Mouse (Mus musculus) hindbrain, postnatal 0 days (tissue): Measurements from ENCODE around the gene Unc13c. TPM values are rescaled to one million over a fixed set of nuclear protein-coding genes. Genes with fewer than 3 reads are reported as not detected.

Source experiments
- ATAC-seq: fragments of 200-750 bp; cut with Nextera tagmentation; 2 replicates; pipeline ENCODE4 v1.8.0; 2017; ENCODE audit warnings: mild to moderate bottlenecking, moderate TSS enrichment, moderate library complexity
- DNase-seq: peaks from one replicate; pipeline ENCODE4 v3.0.0-alpha.2; 2015; ENCODE audit warnings: low spot score
- H3K27ac ChIP-seq: fragments of 300-500 bp; sonication (generic); 2 replicates; pipeline ENCODE4 v1.5.1; 2014; ENCODE audit warnings: mild to moderate bottlenecking
- H3K27me3 ChIP-seq: fragments of 300-500 bp; sonication (generic); 2 replicates; pipeline ENCODE4 v1.6.1; 2014; ENCODE audit warnings: low read length, mixed read lengths; ENCODE audit not compliant: insufficient read depth
- H3K36me3 ChIP-seq: fragments of 300-500 bp; sonication (generic); 2 replicates; pipeline ENCODE4 v1.6.1; 2014; ENCODE audit warnings: low read length, mixed read lengths; ENCODE audit not compliant: insufficient read depth
- H3K4me1 ChIP-seq: fragments of 300-500 bp; sonication (generic); 2 replicates; pipeline ENCODE4 v1.6.1; 2014; ENCODE audit warnings: antibody characterized with exemption, low read length, mixed read lengths; ENCODE audit not compliant: insufficient read depth
- H3K4me2 ChIP-seq: fragments of 300-500 bp; sonication (generic); 2 replicates; pipeline ENCODE4 v1.6.1; 2014; ENCODE audit warnings: low read depth, mild to moderate bottlenecking, low read length, moderate library complexity, mixed read lengths
- H3K4me3 ChIP-seq: fragments of 300-500 bp; sonication (generic); 2 replicates; pipeline ENCODE4 v1.5.1; 2014; ENCODE audit warnings: low read length
- H3K9ac ChIP-seq: fragments of 300-500 bp; sonication (generic); replicated peaks from 2 replicates; pipeline ENCODE4 v1.6.1; 2014; ENCODE audit warnings: mild to moderate bottlenecking, low read length, moderate library complexity, mixed read lengths
- H3K9me3 ChIP-seq: fragments of 300-500 bp; sonication (generic); 2 replicates; pipeline ENCODE4 v1.6.1; 2016; ENCODE audit warnings: low read length, mixed read lengths
- CTCF ChIP-seq: IDR thresholded peaks from 2 replicates; pipeline ENCODE4 v1.5.1; 2016; ENCODE audit warnings: antibody characterized with exemption, control low read depth, low read depth
- WGBS: fragments of 180-500 bp; shearing (Covaris S2); extraction: QIAGEN DNeasy Blood & Tissue Kit; methylation state at CpG from one replicate; pipeline ENCODE4 v1.1.7; 2014; 5-methylcytosine and 5-hydroxymethylcytosine counted together
- polyA plus RNA-seq: library from polyadenylated mRNA; unstranded; fragments of >200 nt; fragmentation: Nextera tagmentation; extraction: Ambion mirVana; gene quantifications from 2 replicates; pipeline ENCODE4 v1.2.1, GENCODE M21; 2015
- total RNA-seq: library from RNA; depleted of rRNA; stranded (reverse); fragments of >200 nt; gene quantifications from 2 replicates; pipeline ENCODE4 v1.2.3, GENCODE M21; 2014

Gene Unc13c
- total and polyA plus RNA-seq, 2 experiments from 2014 or later: 7.1 to 16.3 TPM

DNA sequence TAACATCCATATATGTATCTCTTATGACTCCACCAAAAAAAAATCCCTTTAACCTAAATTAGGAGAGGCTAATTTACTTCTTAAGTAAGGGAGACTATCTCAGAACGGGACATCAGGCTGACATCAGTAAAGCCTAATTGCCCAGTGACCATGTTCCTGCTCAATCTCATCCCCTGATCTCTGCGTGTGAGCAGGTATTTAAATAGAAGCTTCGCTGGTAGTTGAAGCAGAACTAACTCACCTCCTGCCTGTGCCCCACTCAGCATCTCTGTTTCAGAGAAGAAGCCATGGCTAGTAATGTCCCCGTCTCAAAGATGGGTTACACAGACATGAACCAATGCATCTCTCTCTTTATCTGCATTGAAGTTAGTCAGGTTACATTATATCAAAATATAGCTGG, 255.3 kb downstream of the Unc13c start:
- no peak for DNase-seq
- H3K4me1 ChIP-seq: no peaks in the 10 kb centered on the region
- no peaks in the 10 kb centered on the region for H3K36me3 ChIP-seq
- ATAC-seq: no peak
- WGBS: 59% methylated on average over 4 of the region's 4 CpGs
- no peak overlapping the region for H3K9ac ChIP-seq
- no peak overlapping the region for H3K4me3 ChIP-seq
- TF ChIP-seq CTCF: no peak
- H3K9me3 ChIP-seq: no peaks in the 10 kb centered on the region
- H3K4me2 ChIP-seq: no peak overlapping the region
- no peak overlapping the region for H3K27ac ChIP-seq
- H3K27me3 ChIP-seq: no peaks in the 10 kb centered on the region

DNA sequence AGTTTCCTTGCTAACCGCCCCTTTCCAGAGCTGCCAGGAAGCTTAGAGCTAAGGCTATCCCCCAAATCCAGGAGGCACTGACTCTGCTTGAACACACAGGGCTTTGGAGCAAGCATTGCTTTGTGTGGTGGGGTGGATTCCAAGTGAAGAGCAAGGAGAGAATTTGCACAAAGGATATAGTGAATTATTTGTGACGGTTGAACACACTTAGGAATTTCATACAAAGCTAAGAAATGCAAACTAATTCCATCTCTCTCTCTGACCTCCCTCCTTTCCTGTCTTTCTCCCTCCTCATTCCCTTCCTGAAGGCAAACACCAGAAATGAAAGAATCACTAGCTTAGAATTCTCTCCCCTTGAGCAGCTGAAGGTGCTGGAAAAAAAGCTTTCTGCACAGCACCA, 271.7 kb downstream of the Unc13c start:
- H3K9me3 ChIP-seq: no peaks in the 10 kb centered on the region
- no peaks in the 10 kb centered on the region for H3K27me3 ChIP-seq
- no peak overlapping the region for H3K9ac ChIP-seq
- no peak for ATAC-seq
- DNase-seq: no peak
- H3K27ac ChIP-seq: no peak overlapping the region
- H3K4me1 ChIP-seq: no peaks in the 10 kb centered on the region
- WGBS: 44% methylated on average over 2 of the region's 2 CpGs
- no peak for TF ChIP-seq CTCF
- no peaks in the 10 kb centered on the region for H3K36me3 ChIP-seq
- no peak overlapping the region for H3K4me2 ChIP-seq
- H3K4me3 ChIP-seq: no peak overlapping the region

DNA sequence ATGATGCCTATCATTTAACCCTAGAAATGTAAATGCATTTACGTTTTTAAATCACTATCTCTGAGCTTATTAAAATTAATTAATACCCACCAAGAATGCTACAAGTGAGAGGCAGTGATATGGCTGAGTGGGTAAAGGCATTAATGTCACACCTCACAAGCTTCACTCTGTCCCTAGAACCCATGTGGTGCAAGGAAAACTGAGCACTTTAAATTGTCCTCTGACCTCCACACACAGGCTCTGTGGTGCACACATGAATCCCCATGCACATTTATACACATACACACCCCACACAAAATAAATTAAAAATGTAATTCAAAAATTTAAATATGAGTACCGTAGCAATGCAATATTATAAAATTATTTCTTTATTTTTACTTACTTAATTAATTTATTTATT, 287.2 kb downstream of the Unc13c start:
- Histone ChIP-seq H3K9me3 (no peaks in the 10 kb centered on the region), H3K27ac (no peak overlapping the region), H3K4me3 (no peak overlapping the region), H3K36me3 (no peaks in the 10 kb centered on the region), H3K27me3 (no peaks in the 10 kb centered on the region), H3K4me2 (no peak overlapping the region), H3K4me1 (no peaks in the 10 kb centered on the region), H3K9ac (no peak overlapping the region)
- no peak for ATAC-seq
- 79% methylated on average over 2 of the region's 2 CpGs for WGBS
- no peak for TF ChIP-seq CTCF
- DNase-seq: no peak

DNA sequence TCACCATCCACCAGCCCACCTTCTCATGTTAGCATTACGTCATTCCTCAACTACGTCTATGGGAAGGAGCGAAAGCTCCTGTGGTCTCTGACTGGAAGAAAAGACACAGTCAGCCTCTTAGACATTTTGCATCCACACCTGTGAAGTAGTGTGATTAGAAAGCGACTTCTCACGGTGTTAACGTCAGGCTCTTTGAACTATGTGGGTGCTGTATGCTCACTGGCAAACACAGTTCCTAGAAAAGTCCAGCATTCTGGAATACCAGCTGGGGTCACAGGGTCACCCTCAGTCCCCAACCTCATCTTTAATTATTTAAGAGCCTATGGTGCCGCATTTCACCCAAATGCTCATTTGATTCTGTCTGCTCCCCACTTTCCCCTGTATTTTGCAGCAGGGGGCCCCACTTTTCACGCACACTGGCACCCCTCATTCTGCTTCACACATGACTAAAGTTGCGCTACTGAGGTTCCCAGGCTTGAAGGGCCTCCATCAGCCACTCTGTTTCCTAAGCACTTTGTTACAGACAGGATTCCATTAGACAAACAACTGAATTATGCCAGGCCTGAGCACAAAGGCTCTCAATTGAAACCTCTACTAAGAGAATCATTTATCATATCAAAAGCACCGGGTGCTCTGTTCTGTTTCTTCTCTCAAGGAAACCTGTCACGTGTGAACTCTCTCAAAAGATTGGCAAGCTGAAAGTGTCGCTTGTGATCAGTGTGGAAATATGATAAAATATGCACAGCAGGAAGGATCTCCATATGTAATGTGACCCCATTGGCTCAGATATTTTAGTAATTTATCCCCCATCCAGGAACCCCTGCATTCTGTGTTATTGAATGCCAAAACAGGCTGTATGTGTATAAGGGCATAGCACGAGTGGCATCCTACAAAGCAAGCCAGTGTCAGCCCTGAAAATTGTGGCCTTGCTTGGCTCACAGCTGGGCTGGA, 287.9 kb downstream of the Unc13c start:
- no peak for ATAC-seq

DNA sequence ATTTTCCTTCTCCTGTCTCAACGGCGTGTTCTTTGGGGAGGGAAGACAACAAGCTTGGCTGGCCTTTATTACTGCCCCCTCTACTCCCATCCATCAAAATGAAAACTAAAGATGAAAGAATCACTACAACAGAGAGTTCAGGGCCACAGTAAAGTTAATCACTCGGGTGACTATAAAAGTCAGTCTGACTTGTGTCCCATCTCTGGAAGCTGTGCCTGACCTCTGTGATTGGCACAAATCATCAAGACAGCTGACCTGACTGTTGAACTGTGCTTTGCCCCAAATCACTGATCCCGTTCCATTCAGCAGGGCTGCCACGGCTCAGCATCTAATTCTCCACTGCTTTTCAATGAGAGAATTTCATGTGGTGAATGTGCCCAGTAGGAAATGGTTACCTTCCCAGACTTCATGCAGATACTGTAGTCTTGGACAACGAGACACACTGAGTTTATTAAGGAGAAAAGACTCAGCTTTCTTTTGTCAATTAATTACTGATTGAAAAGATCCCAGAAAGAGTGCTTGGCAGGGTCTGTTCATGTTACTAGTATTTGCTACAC, 297.0 kb downstream of the Unc13c start:
- Histone ChIP-seq H3K27me3 (no peaks in the 10 kb centered on the region), H3K27ac (no peak overlapping the region), H3K36me3 (no peaks in the 10 kb centered on the region), H3K9me3 (no peaks in the 10 kb centered on the region), H3K4me2 (no peak overlapping the region), H3K4me1 (no peaks in the 10 kb centered on the region), H3K9ac (no peak overlapping the region), H3K4me3 (no peak overlapping the region)
- WGBS: 48% methylated on average over 6 of the region's 6 CpGs
- ATAC-seq (no peak), DNase-seq (no peak)
- no peak for TF ChIP-seq CTCF

More for the DNA sequence above, 287.9 kb downstream of the Unc13c start:
- Histone ChIP-seq H3K4me3 (no peak overlapping the region), H3K4me2 (no peak overlapping the region), H3K27me3 (no peaks in the 10 kb centered on the region), H3K9ac (no peak overlapping the region), H3K27ac (no peak overlapping the region), H3K4me1 (no peaks in the 10 kb centered on the region), H3K36me3 (no peaks in the 10 kb centered on the region), H3K9me3 (no peaks in the 10 kb centered on the region)
- TF ChIP-seq CTCF: no peak
- WGBS: 53% methylated on average over 13 of the region's 13 CpGs
- DNase-seq: no peak

DNA sequence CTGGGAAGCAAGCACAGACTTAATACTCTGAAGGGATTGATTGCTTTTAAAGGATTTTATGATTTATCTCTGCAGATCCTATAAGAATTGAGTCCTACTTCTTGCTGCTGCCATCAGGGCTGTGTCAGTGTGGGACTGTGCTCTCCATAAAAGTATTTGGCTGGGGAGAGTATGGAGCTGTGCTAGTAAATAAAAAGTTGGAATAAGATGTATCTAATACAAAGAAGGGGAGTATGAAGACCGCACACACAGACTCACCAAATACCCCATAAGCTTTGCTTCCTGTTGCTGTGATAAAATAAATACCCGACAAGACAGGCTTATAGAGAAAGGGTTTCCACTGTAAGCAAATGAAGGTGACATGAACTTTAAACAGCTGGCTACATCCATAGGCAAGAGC, 298.7 kb downstream of the Unc13c start:
- ATAC-seq (no peak), DNase-seq (no peak)
- no peak overlapping the region for H3K9ac ChIP-seq
- no peak for TF ChIP-seq CTCF
- no peak overlapping the region for H3K4me2 ChIP-seq
- no peaks in the 10 kb centered on the region for H3K9me3 ChIP-seq
- no peaks in the 10 kb centered on the region for H3K4me1 ChIP-seq
- H3K4me3 ChIP-seq: no peak overlapping the region
- no peak overlapping the region for H3K27ac ChIP-seq
- no peaks in the 10 kb centered on the region for H3K36me3 ChIP-seq
- H3K27me3 ChIP-seq: no peaks in the 10 kb centered on the region
- 83% methylated on average over 2 of the region's 2 CpGs for WGBS

DNA sequence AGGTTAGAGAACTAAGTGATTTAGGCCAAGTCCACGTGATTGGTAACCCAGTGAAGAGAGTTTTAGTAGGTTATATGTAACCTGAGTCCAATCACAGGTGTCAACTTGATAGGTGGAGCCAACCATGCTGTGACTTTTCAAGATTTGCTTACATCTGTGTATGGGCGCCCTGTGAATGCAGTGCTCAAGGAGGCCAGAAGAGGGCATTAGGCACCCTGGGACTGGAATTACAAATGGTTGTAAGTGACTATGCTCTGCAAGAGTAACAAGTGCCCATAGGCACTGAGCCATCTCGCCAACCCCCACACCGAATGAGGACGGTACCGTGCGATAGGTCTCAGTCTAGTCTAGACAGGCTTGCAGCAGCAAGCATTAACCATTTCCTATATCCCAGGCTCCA, 305.9 kb downstream of the Unc13c start:
- no peak for DNase-seq

More for the DNA sequence above, 305.9 kb downstream of the Unc13c start:
- Histone ChIP-seq H3K36me3 (no peaks in the 10 kb centered on the region), H3K9me3 (no peaks in the 10 kb centered on the region), H3K27me3 (no peaks in the 10 kb centered on the region), H3K9ac (no peak overlapping the region), H3K4me2 (no peak overlapping the region), H3K4me1 (peaks cover 3% of the 10 kb centered on the region; the same call in 1 of the 2 replicates), H3K4me3 (no peak overlapping the region), H3K27ac (no peak overlapping the region)
- TF ChIP-seq CTCF: no peak
- 91% methylated on average over 7 of the region's 7 CpGs for WGBS
- no peak for ATAC-seq
